Mouse (Mus musculus): ENCODE data around the gene Cdh13.

GRCm38 (mm10) chr8:118502509-118502908 is 219.0 kb downstream of the Cdh13 start:
- TF ChIP-seq CTCF (IDR thresholded peaks at IDR 0.05; ENCODE audit: control insufficient read depth, insufficient read depth, insufficient replicate concordance, low read depth, low read length) (no peak), POLR2A (IDR thresholded peaks at IDR 0.05; ENCODE audit: control insufficient read depth, low read depth, low read length) (no peak)
